Mouse (Mus musculus): Measurements from ENCODE around the gene Rai14. TPM values are rescaled to one million over a fixed set of nuclear protein-coding genes. Genes with fewer than 3 reads are reported as not detected.

Gene Rai14
- polyA plus RNA-seq (2014; fragmentation: Illumina TruSeq; extraction: RNeasy Lipid Tissue Mini Kit (QIAGEN cat#74804); ENCODE audit: low read depth, low replicate concordance): 166 TPM

GRCm38 (mm10) chr15:10714409-10715138 lies at the start of gene Rai14:
TSS of gene Rai14 (minus strand) at chr15:10714624.

GRCm38 (mm10) chr15:10558465-10558864 lies 156.0 kb downstream of the Rai14 start, which contains the start of gene Ttc23l:
TSS of gene Ttc23l (minus strand) at chr15:10558668.

Other genes with a start within 250 kb of the Rai14 start
- 218 TPM for gene Dnajc21, start 244.1 kb downstream of the Rai14 start, polyA plus RNA-seq (2014; fragmentation: Illumina TruSeq; extraction: RNeasy Lipid Tissue Mini Kit (QIAGEN cat#74804); ENCODE audit: low read depth, low replicate concordance)
- 145 TPM for gene Brix1, start 228.7 kb downstream of the Rai14 start, polyA plus RNA-seq (2014; fragmentation: Illumina TruSeq; extraction: RNeasy Lipid Tissue Mini Kit (QIAGEN cat#74804); ENCODE audit: low read depth, low replicate concordance)
- gene Rad1, start 228.6 kb downstream of the Rai14 start, polyA plus RNA-seq (2014; fragmentation: Illumina TruSeq; extraction: RNeasy Lipid Tissue Mini Kit (QIAGEN cat#74804); ENCODE audit: low read depth, low replicate concordance): 18.1 TPM
- gene Ttc23l, start 156.0 kb downstream of the Rai14 start, polyA plus RNA-seq (2014; fragmentation: Illumina TruSeq; extraction: RNeasy Lipid Tissue Mini Kit (QIAGEN cat#74804); ENCODE audit: low read depth, low replicate concordance): 353 TPM
- 21.6 TPM for gene C1qtnf3, start 237.7 kb upstream of the Rai14 start, polyA plus RNA-seq (2014; fragmentation: Illumina TruSeq; extraction: RNeasy Lipid Tissue Mini Kit (QIAGEN cat#74804); ENCODE audit: low read depth, low replicate concordance)

All from testis, adult 10 weeks (tissue).